Mouse (Mus musculus): ENCODE measurements at regions not wholly inside any gene's neighbourhood (a gene's known extent, or its start where the extent isn't known, plus 50 kb on each side); places are given as distances from the start of the nearest gene placed in this dataset.

- in situ Hi-C loops (cut with MboI; ENCODE audit: low pct_ligation_motif_present, low pct_unique_long_range_greater_than_20kb, low sequenced_read_pairs), result no loop called here
- no peaks in the 10 kb centered on the region for H3K36me3 ChIP-seq (replicated peaks in 1 of 2; ENCODE audit: control insufficient read depth in 1 of 2, insufficient read depth in 1 of 2, low read length in 1 of 2)
- no peak overlapping the region for H3K4me3 ChIP-seq (replicated peaks in 1 of 3; ENCODE audit: low read depth in 2 of 3, low read length in 2 of 3, poor library complexity in 1 of 3)
- no peak overlapping the region for H3K4me2 ChIP-seq (ENCODE audit: insufficient read depth, low read depth, poor library complexity, severe bottlenecking)
- TF ChIP-seq BHLHE40 (IDR thresholded peaks at IDR 0.05; ENCODE audit: low read depth, low read length) (no peak), USF2 (conservative IDR thresholded peaks at IDR 0.05; ENCODE audit: low read depth, low read length) (no peak), NRF1 (IDR thresholded peaks at IDR 0.05; ENCODE audit: low read depth, low read length) (no peak), MAZ (IDR thresholded peaks at IDR 0.05; ENCODE audit: low read depth, low read length) (no peak), CTCF (conservative IDR thresholded peaks at IDR 0.05 in 1 of 2, IDR thresholded peaks at IDR 0.05 in 1 of 2; ENCODE audit: low read depth in 2 of 2, low read length in 2 of 2) (no peak), CHD2 (IDR thresholded peaks at IDR 0.05; ENCODE audit: low read length) (no peak), RCOR1 (conservative IDR thresholded peaks at IDR 0.05; ENCODE audit: low read depth, low read length) (no peak), ZNF384 (IDR thresholded peaks at IDR 0.05; ENCODE audit: low read depth, low read length) (no peak), MEF2A (IDR thresholded peaks at IDR 0.05; ENCODE audit: borderline replicate concordance, low read depth, low read length) (no peak), KAT2A (IDR thresholded peaks at IDR 0.05; ENCODE audit: insufficient replicate concordance, low read length) (no peak), PAX5 (IDR thresholded peaks at IDR 0.05; ENCODE audit: low read length) (no peak), MAX (IDR thresholded peaks at IDR 0.05; ENCODE audit: low read length) (no peak), ETS1 (conservative IDR thresholded peaks at IDR 0.05; ENCODE audit: low read depth, low read length) (no peak), POLR2A (IDR thresholded peaks at IDR 0.05; ENCODE audit: low read depth, low read length) (no peak), TCF12 (IDR thresholded peaks at IDR 0.05; ENCODE audit: low read depth, low read length) (no peak), MAFK (IDR thresholded peaks at IDR 0.05; ENCODE audit: insufficient replicate concordance, low read length) (no peak)
- peaks cover 70% of the 10 kb centered on the region for H3K9me3 ChIP-seq (replicated peaks; ENCODE audit: low read length)
- H3K9ac ChIP-seq (ENCODE audit: insufficient read depth, low read depth), result no peak overlapping the region
- no peaks in the 10 kb centered on the region for H3K79me2 ChIP-seq (replicated peaks; ENCODE audit: control insufficient read depth, extremely low read depth, insufficient read depth, poor library complexity, severe bottlenecking)
- H3K4me1 ChIP-seq (ENCODE audit: control insufficient read depth in 1 of 2, insufficient read depth in 2 of 2), result no peaks in the 10 kb centered on the region
- dilution Hi-C loops (cut with MboI; ENCODE audit: extremely low pct_ligation_motif_present, extremely low pct_unique_long_range_greater_than_20kb, low sequenced_read_pairs), result no loop called here
- no peak overlapping the region for H3K27ac ChIP-seq (ENCODE audit: insufficient read depth, low read depth)
- no peaks in the 10 kb centered on the region for H3K27me3 ChIP-seq (replicated peaks)
- DNase-seq (ENCODE audit: extremely low read depth), result no peak
Measured at GRCm38 (mm10) chr13:59945631-59946030, 122.7 kb upstream of the Tut7 start.

- Histone ChIP-seq H3K4me1 (ENCODE audit: control insufficient read depth in 1 of 2, insufficient read depth in 2 of 2) (no peaks in the 10 kb centered on the region), H3K9ac (ENCODE audit: insufficient read depth, low read depth) (no peak overlapping the region), H3K4me2 (ENCODE audit: insufficient read depth, low read depth, poor library complexity, severe bottlenecking) (no peak overlapping the region), H3K79me2 (replicated peaks; ENCODE audit: control insufficient read depth, extremely low read depth, insufficient read depth, poor library complexity, severe bottlenecking) (no peaks in the 10 kb centered on the region), H3K36me3 (replicated peaks in 1 of 2; ENCODE audit: control insufficient read depth in 1 of 2, insufficient read depth in 1 of 2, low read length in 1 of 2) (no peaks in the 10 kb centered on the region), H3K27me3 (replicated peaks) (no peaks in the 10 kb centered on the region), H3K9me3 (replicated peaks; ENCODE audit: low read length) (peaks cover 60% of the 10 kb centered on the region), H3K27ac (ENCODE audit: insufficient read depth, low read depth) (no peak overlapping the region), H3K4me3 (replicated peaks in 1 of 3; ENCODE audit: low read depth in 2 of 3, low read length in 2 of 3, poor library complexity in 1 of 3) (no peak overlapping the region)
- no peak for TF ChIP-seq BHLHE40 (IDR thresholded peaks at IDR 0.05; ENCODE audit: low read depth, low read length)
- no peak for TF ChIP-seq TCF12 (IDR thresholded peaks at IDR 0.05; ENCODE audit: low read depth, low read length)
- no peak for TF ChIP-seq MEF2A (IDR thresholded peaks at IDR 0.05; ENCODE audit: borderline replicate concordance, low read depth, low read length)
- TF ChIP-seq E2F4 (IDR thresholded peaks at IDR 0.05; ENCODE audit: insufficient replicate concordance, low read depth, low read length), result no peak
- no peak for TF ChIP-seq POLR2AphosphoS2 (IDR thresholded peaks at IDR 0.05; ENCODE audit: low read depth, low read length)
- in situ Hi-C loops (cut with MboI; ENCODE audit: low pct_ligation_motif_present, low pct_unique_long_range_greater_than_20kb, low sequenced_read_pairs), result no loop called here
- DNase-seq (ENCODE audit: extremely low read depth), result no peak
- dilution Hi-C loops (cut with MboI; ENCODE audit: extremely low pct_ligation_motif_present, extremely low pct_unique_long_range_greater_than_20kb, low sequenced_read_pairs), result no loop called here
Measured at GRCm38 (mm10) chr13:59943602-59944140, 120.7 kb upstream of the Tut7 start.

All from CH12.LX (cell line).